Mouse (Mus musculus): ENCODE measurements around the gene Hpgds.

GRCm38 (mm10) chr6:65142316-65142715 is 2.4 kb downstream of the Hpgds start:
- TF ChIP-seq MAFK (IDR thresholded peaks at IDR 0.05; ENCODE audit: insufficient read depth, low read depth, low read length) (no peak), HCFC1 (IDR thresholded peaks at IDR 0.05; ENCODE audit: borderline replicate concordance, insufficient read depth, low read length) (no peak), CHD2 (IDR thresholded peaks at IDR 0.05; ENCODE audit: low read depth, low read length) (no peak), ZNF384 (IDR thresholded peaks at IDR 0.05; ENCODE audit: low read depth, low read length) (no peak), ZC3H11A (IDR thresholded peaks at IDR 0.05; ENCODE audit: borderline replicate concordance, low read depth, low read length) (no peak)
